ENCODE assay signal across 26 mouse cellular contexts in genomic region chr10:120603167-120603566, GRCm38 (mm10).
DNase-seq lines count a peak whose midpoint lies in the region; ATAC-seq and TF ChIP-seq lines count a peak whose summit lies in the region.
"Had no signal": no experiment of that assay in that cellular context is flagged by ENCODE, and none has a peak within 500 bp of the region (broad histone marks: within the 10 kb centered on the region; RNA-seq: fewer than 3 reads in every experiment).

No protein-coding gene starts in this region.

- no peak for TF ChIP-seq CTCF in intestine, postnatal 0 days (IDR thresholded peaks at IDR 0.05; ENCODE audit: low read depth)
- TF ChIP-seq CTCF in Patski (IDR thresholded peaks at IDR 0.05): no peak

- no peaks in the 10 kb centered on the region for H3K27me3 ChIP-seq in intestine, embryonic 14.5 days (replicated peaks; ENCODE audit: control insufficient read depth, insufficient read depth, low read length)
- no peaks in the 10 kb centered on the region for H3K27me3 ChIP-seq in intestine, postnatal 0 days (replicated peaks; ENCODE audit: control insufficient read depth, insufficient read depth, low read length)
- no peaks in the 10 kb centered on the region for H3K27me3 ChIP-seq in Patski
- H3K27me3 ChIP-seq in hindbrain, embryonic 12.5 days: no peaks in the 10 kb centered on the region
- H3K27me3 ChIP-seq: CH12.LX; embryonic facial prominence, embryonic 12.5 days had no signal

- no peaks in the 10 kb centered on the region for H3K9me3 ChIP-seq in intestine, embryonic 14.5 days (ENCODE audit: control insufficient read depth, low read length)
- H3K9me3 ChIP-seq in intestine, postnatal 0 days (ENCODE audit: control insufficient read depth): no peaks in the 10 kb centered on the region
- H3K9me3 ChIP-seq in hindbrain, embryonic 12.5 days (replicated peaks): no peaks in the 10 kb centered on the region
- H3K9me3 ChIP-seq: embryonic facial prominence, embryonic 10.5 days; embryonic facial prominence, embryonic 12.5 days; forebrain, embryonic 10.5 days; forebrain, embryonic 12.5 days had no signal

- no peaks in the 10 kb centered on the region for H3K36me3 ChIP-seq in intestine, embryonic 14.5 days (ENCODE audit: control insufficient read depth, insufficient read depth, low read length)
- no peaks in the 10 kb centered on the region for H3K36me3 ChIP-seq in intestine, postnatal 0 days (ENCODE audit: control insufficient read depth, insufficient read depth)
- H3K36me3 ChIP-seq in hindbrain, embryonic 12.5 days: no peaks in the 10 kb centered on the region
- H3K36me3 ChIP-seq: embryonic facial prominence, embryonic 10.5 days; embryonic facial prominence, embryonic 12.5 days; forebrain, embryonic 10.5 days; forebrain, embryonic 12.5 days; G1E had no signal

- WGBS in intestine, embryonic 14.5 days: 86% methylated on average over 4 of the region's 4 CpGs
- WGBS in intestine, postnatal 0 days: 90% methylated on average over 4 of the region's 4 CpGs
- 92% methylated on average over 4 of the region's 4 CpGs for WGBS in hindbrain, embryonic 12.5 days

- POLR2A ChIA-PET in Patski (lab: Charles Lee): no interaction called here

- peak; percentile 12 for DNase-seq in intestine, embryonic 14.5 days (ENCODE audit: low spot score)
- DNase-seq in Muller cell, postnatal 12 days (ENCODE audit: inconsistent ontology term): peak; percentile 30
- no peak for DNase-seq in Patski (ENCODE audit: low read depth, low spot score)
- no peak for DNase-seq in urinary bladder, postnatal 36 days (ENCODE audit: low spot score in 2 of 2)
- DNase-seq in lung, postnatal 4 days: no peak
- DNase-seq: adrenal gland, adult 2 months; adrenal gland, postnatal 10 days; adrenal gland, postnatal 25 days; B cell, adult 2 months; cerebellum, adult 11-12 months; cerebellum, adult 2 months; cerebellum, adult 9-10 months; cerebellum, postnatal 10 days; cerebellum, postnatal 25 days had no signal

- no peak overlapping the region for H3K4me2 ChIP-seq in intestine, embryonic 14.5 days (ENCODE audit: low read length)
- no peak overlapping the region for H3K4me2 ChIP-seq in intestine, postnatal 0 days (replicated peaks; ENCODE audit: low read depth)
- H3K4me2 ChIP-seq in hindbrain, embryonic 12.5 days (replicated peaks): no peak overlapping the region
- H3K4me2 ChIP-seq: embryonic facial prominence, embryonic 12.5 days; forebrain, embryonic 12.5 days had no signal

- CTCF ChIA-PET in Patski (lab: Charles Lee): no interaction called here

- H3K9ac ChIP-seq in intestine, embryonic 14.5 days (ENCODE audit: low read length): no peak overlapping the region
- no peak overlapping the region for H3K9ac ChIP-seq in intestine, postnatal 0 days (ENCODE audit: low read depth, low read length)
- H3K9ac ChIP-seq in hindbrain, embryonic 12.5 days: no peak overlapping the region
- H3K9ac ChIP-seq: embryonic facial prominence, embryonic 12.5 days; forebrain, embryonic 12.5 days had no signal

- 0 out of 2 replicates have a peak, but pooled peaks cover 13% of the 10 kb centered on the region for H3K4me1 ChIP-seq in intestine, embryonic 14.5 days (replicated peaks; ENCODE audit: control insufficient read depth, insufficient read depth, low read length)
- H3K4me1 ChIP-seq in intestine, postnatal 0 days (replicated peaks; ENCODE audit: control insufficient read depth, insufficient read depth, low read length): no peaks in the 10 kb centered on the region
- H3K4me1 ChIP-seq in hindbrain, embryonic 12.5 days: peaks cover 5% of the 10 kb centered on the region; the same call in 1 of the 2 replicates
- H3K4me1 ChIP-seq: embryonic facial prominence, embryonic 12.5 days; forebrain, embryonic 12.5 days had no signal

- H3K27ac ChIP-seq in intestine, embryonic 14.5 days (ENCODE audit: low read depth): no peak overlapping the region
- no peak overlapping the region for H3K27ac ChIP-seq in intestine, postnatal 0 days (ENCODE audit: low read depth, low read length)
- H3K27ac ChIP-seq in hindbrain, embryonic 12.5 days: no peak overlapping the region
- H3K27ac ChIP-seq: embryonic facial prominence, embryonic 10.5 days; embryonic facial prominence, embryonic 12.5 days; forebrain, embryonic 10.5 days; forebrain, embryonic 12.5 days had no signal

- no peak for ATAC-seq in intestine, embryonic 14.5 days (replicated peaks; ENCODE audit: low FRiP score, low TSS enrichment, low read depth)
- no peak for ATAC-seq in intestine, postnatal 0 days
- ATAC-seq in Patski: peak; percentile 51
- no peak for ATAC-seq in hindbrain, embryonic 12.5 days (ENCODE audit: low FRiP score)
- ATAC-seq: CD4-positive, CD25-positive, alpha-beta regulatory T cell, adult 4 months; forebrain, embryonic 14.5 days; forebrain, embryonic 16.5 days had no signal

- H3K4me3 ChIP-seq in intestine, embryonic 14.5 days (ENCODE audit: low read depth, low read length): no peak overlapping the region
- H3K4me3 ChIP-seq in intestine, postnatal 0 days (ENCODE audit: low read depth, low read length): no peak overlapping the region
- H3K4me3 ChIP-seq in hindbrain, embryonic 12.5 days: no peak overlapping the region
- H3K4me3 ChIP-seq: embryonic facial prominence, embryonic 10.5 days; embryonic facial prominence, embryonic 12.5 days; erythroblast, embryonic 14.5 days; forebrain, embryonic 10.5 days; forebrain, embryonic 12.5 days had no signal

- in situ Hi-C loops in Patski (cut with MboI; ENCODE audit: low pct_unique_long_range_greater_than_20kb): no loop called here

Comparison
In these comparisons a context has a peak if more than half of its experiments do, and no peak if none do; other contexts are left out.
1. DNase-seq: peak in intestine, embryonic 14.5 days (single experiment) and Muller cell, postnatal 12 days (single experiment); none in Patski (single experiment), urinary bladder, postnatal 36 days (0 of 2) and lung, postnatal 4 days (0 of 2).